Mouse (Mus musculus) forebrain, postnatal 0 days (tissue): ENCODE results near the gene Wsb2. TPM values are rescaled to one million over a fixed set of nuclear protein-coding genes. Genes with fewer than 3 reads are reported as not detected.
"Not testable (repeated sequence)": the region's sequence is repeated elsewhere in the genome, so short reads cannot be mapped to it uniquely, and the experiment has no call there.

Experiments
- ATAC-seq: fragments of 200-750 bp; cut with Nextera tagmentation; 2 replicates; pipeline ENCODE4 v1.8.0; 2017; ENCODE audit warnings: mild to moderate bottlenecking, moderate library complexity
- DNase-seq: peaks from one replicate; pipeline ENCODE4 v3.0.0-alpha.2; 2015
- H3K27ac ChIP-seq: fragments of 300-500 bp; sonication (generic); 2 replicates; pipeline ENCODE4 v1.5.1; 2014; ENCODE audit warnings: low read depth, mild to moderate bottlenecking, antibody characterized with exemption, low read length, moderate library complexity, mixed read lengths
- H3K27me3 ChIP-seq: fragments of 300-500 bp; sonication (generic); 2 replicates; pipeline ENCODE4 v1.6.1; 2014; ENCODE audit warnings: mild to moderate bottlenecking, low read length, mixed read lengths; ENCODE audit not compliant: insufficient read depth
- H3K36me3 ChIP-seq: fragments of 300-500 bp; sonication (generic); 2 replicates; pipeline ENCODE4 v1.6.1; 2014; ENCODE audit warnings: mild to moderate bottlenecking, moderate library complexity; ENCODE audit not compliant: insufficient read depth
- H3K4me1 ChIP-seq: fragments of 300-500 bp; sonication (generic); 2 replicates; pipeline ENCODE4 v1.6.1; 2014; ENCODE audit warnings: antibody characterized with exemption; ENCODE audit not compliant: insufficient read depth
- H3K4me2 ChIP-seq: fragments of 300-500 bp; sonication (generic); 2 replicates; pipeline ENCODE4 v1.6.1; 2014; ENCODE audit warnings: low read depth, mild to moderate bottlenecking, moderate library complexity
- H3K4me3 ChIP-seq: fragments of 300-500 bp; sonication (generic); 2 replicates; pipeline ENCODE4 v1.5.1; 2014; ENCODE audit warnings: low read depth, low read length, mixed read lengths
- H3K9ac ChIP-seq: fragments of 300-500 bp; sonication (generic); 2 replicates; pipeline ENCODE4 v1.6.1; 2014; ENCODE audit warnings: mild to moderate bottlenecking
- H3K9me3 ChIP-seq: fragments of 300-500 bp; sonication (generic); 2 replicates; pipeline ENCODE4 v1.6.1; 2016; ENCODE audit warnings: low read length
- CTCF ChIP-seq: sonication (generic); IDR thresholded peaks from 2 replicates; pipeline ENCODE4 v1.5.1; 2016; ENCODE audit warnings: antibody characterized with exemption, control low read depth, low read depth
- WGBS: fragments of 180-500 bp; shearing (Covaris S2); extraction: QIAGEN DNeasy Blood & Tissue Kit; methylation state at CpG from one replicate; pipeline ENCODE4 v1.1.7; 2014; 5-methylcytosine and 5-hydroxymethylcytosine counted together
- polyA plus RNA-seq: library from polyadenylated mRNA; unstranded; fragments of >200 nt; fragmentation: Nextera tagmentation; extraction: Ambion mirVana; gene quantifications from 2 replicates; pipeline ENCODE4 v1.2.1, GENCODE M21; 2015
- total RNA-seq: library from RNA; depleted of rRNA; stranded (reverse); fragments of >200 nt; gene quantifications from 2 replicates; pipeline ENCODE4 v1.2.3, GENCODE M21; 2014

Wsb2 gene
- total and polyA plus RNA-seq, 2 experiments from 2014 or later, result 318 to 327 TPM

- H3K27me3 ChIP-seq, result no peaks in the 10 kb centered on the region
- H3K9ac ChIP-seq, result no peak overlapping the region
- H3K27ac ChIP-seq, result no peak overlapping the region
- H3K36me3 ChIP-seq, result no peaks in the 10 kb centered on the region
- H3K4me1 ChIP-seq, result no peaks in the 10 kb centered on the region
- H3K4me2 ChIP-seq, result no peak overlapping the region
- H3K9me3 ChIP-seq, result no peaks in the 10 kb centered on the region
- H3K4me3 ChIP-seq, result no peak overlapping the region
- no peak for ATAC-seq
- 86% methylated on average over 9 of the region's 9 CpGs for WGBS
- no peak for DNase-seq
- TF ChIP-seq CTCF, result no peak
Measured at GRCm38 (mm10) chr5:117399281-117399680, 42.2 kb downstream of the Wsb2 start.

- Histone ChIP-seq H3K4me2 (no peak overlapping the region), H3K4me1 (no peaks in the 10 kb centered on the region), H3K36me3 (no peaks in the 10 kb centered on the region), H3K9ac (no peak overlapping the region), H3K27ac (no peak overlapping the region), H3K27me3 (no peaks in the 10 kb centered on the region), H3K9me3 (no peaks in the 10 kb centered on the region), H3K4me3 (no peak overlapping the region)
- TF ChIP-seq CTCF, result no peak
- DNase-seq, result no peak
- whole genome bisulfite sequencing, result 87% methylated on average over 8 of the region's 8 CpGs
- no peak for ATAC-seq
Measured at GRCm38 (mm10) chr5:117403609-117404008, 46.5 kb downstream of the Wsb2 start.

- H3K4me1 ChIP-seq, H3K36me3 ChIP-seq, DNase-seq, ATAC-seq, H3K4me3 ChIP-seq, H3K9me3 ChIP-seq, H3K27me3 ChIP-seq, H3K27ac ChIP-seq, H3K9ac ChIP-seq, H3K4me2 ChIP-seq: not testable (repeated sequence)
- WGBS, result 84% methylated on average over 2 of the region's 2 CpGs
Measured at GRCm38 (mm10) chr5:117404671-117405070, 47.6 kb downstream of the Wsb2 start.

- Histone ChIP-seq H3K36me3 (no peaks in the 10 kb centered on the region), H3K9me3 (no peaks in the 10 kb centered on the region), H3K27ac (no peak overlapping the region), H3K4me3 (no peak overlapping the region), H3K4me1 (no peaks in the 10 kb centered on the region), H3K4me2 (no peak overlapping the region), H3K27me3 (no peaks in the 10 kb centered on the region), H3K9ac (no peak overlapping the region)
- WGBS, result 66% methylated on average over 4 of the region's 4 CpGs
- ATAC-seq (no peak), DNase-seq (peak; percentile 33)
- peak; percentile 57 for TF ChIP-seq CTCF
Measured at GRCm38 (mm10) chr5:117408216-117408615, 51.1 kb downstream of the Wsb2 start.

- Histone ChIP-seq H3K27ac (no peak overlapping the region), H3K4me2 (no peak overlapping the region), H3K36me3 (no peaks in the 10 kb centered on the region), H3K9ac (no peak overlapping the region), H3K4me1 (no peaks in the 10 kb centered on the region), H3K27me3 (no peaks in the 10 kb centered on the region), H3K9me3 (no peaks in the 10 kb centered on the region), H3K4me3 (no peak overlapping the region)
- ATAC-seq, result no peak
- no peak for DNase-seq
- TF ChIP-seq CTCF, result no peak
- WGBS, result 78% methylated on average over 6 of the region's 6 CpGs
Measured at GRCm38 (mm10) chr5:117409369-117409768, 52.3 kb downstream of the Wsb2 start.

GRCm38 (mm10) chr5:117413507-117414501 is 56.7 kb downstream of the Wsb2 start, which contains the start of gene Ksr2:
Gene Ksr2 (plus strand): TSS chr5:117414000.
- peak within 1 kb of the TSS; percentile 97 for H3K27ac ChIP-seq
- no peaks in the 10 kb centered on the region for H3K9me3 ChIP-seq
- ATAC-seq (peak; percentile 94), DNase-seq (peak; percentile 88)
- H3K4me1 ChIP-seq, result no peaks in the 10 kb centered on the region
- no peaks in the 10 kb centered on the region for H3K36me3 ChIP-seq
- peak; percentile 40; the same call in 1 of the 2 replicates for TF ChIP-seq CTCF
- 4% methylated on average over 84 of the region's 89 CpGs for WGBS
- H3K4me2 ChIP-seq, result peak within 1 kb of the TSS; percentile 73
- H3K4me3 ChIP-seq, result peak within 1 kb of the TSS; percentile 75
- peak within 1 kb of the TSS; percentile 84 for H3K9ac ChIP-seq
- H3K27me3 ChIP-seq, result no peaks in the 10 kb centered on the region

GRCm38 (mm10) chr5:117414611-117415010 is 57.5 kb downstream of the Wsb2 start:
- no peaks in the 10 kb centered on the region for H3K27me3 ChIP-seq
- peak overlapping the region; percentile 75 for H3K4me3 ChIP-seq
- no peaks in the 10 kb centered on the region for H3K36me3 ChIP-seq
- WGBS, result 5% methylated on average over 10 of the region's 10 CpGs
- peak overlapping the region; percentile 97 for H3K27ac ChIP-seq
- H3K9ac ChIP-seq, result peak overlapping the region; percentile 84
- no peaks in the 10 kb centered on the region for H3K4me1 ChIP-seq
- DNase-seq (no peak), ATAC-seq (peak; percentile 4)
- H3K9me3 ChIP-seq, result no peaks in the 10 kb centered on the region
- peak overlapping the region; percentile 73 for H3K4me2 ChIP-seq
- TF ChIP-seq CTCF, result no peak
